Mouse (Mus musculus): ENCODE data around the gene Lrrc4c. TPM values are rescaled to one million over a fixed set of nuclear protein-coding genes. Genes with fewer than 3 reads are reported as not detected.

Lrrc4c gene
- polyA plus RNA-seq, 1 experiment = 0.06 TPM

DNA sequence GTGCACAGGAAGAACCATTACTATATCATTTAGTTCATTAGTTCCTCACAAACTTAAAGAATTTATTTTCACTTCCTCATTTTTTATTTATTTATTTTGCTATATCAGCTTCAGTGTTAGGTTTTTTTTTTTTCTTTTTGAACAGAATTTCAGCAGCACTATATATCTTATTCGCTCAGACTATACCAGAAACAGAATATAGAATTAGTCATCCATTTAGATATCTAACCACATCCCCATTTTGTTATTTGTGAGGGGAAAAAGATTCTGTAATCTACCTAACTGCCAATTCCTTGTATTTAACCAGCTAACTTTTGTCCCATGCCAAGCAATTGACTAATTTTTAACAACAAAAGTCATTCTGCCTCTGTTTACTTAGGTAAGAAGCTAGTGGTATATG is 1300.6 kb downstream of the Lrrc4c start:
- Histone ChIP-seq H3K4me3 (ENCODE audit: control insufficient read depth, low read depth, low read length) (no peak overlapping the region), H3K27me3 (ENCODE audit: control insufficient read depth, insufficient read depth, low read length) (no peaks in the 10 kb centered on the region), H3K27ac (ENCODE audit: control insufficient read depth, insufficient read depth, low read depth, low read length) (no peak overlapping the region), H3K4me1 (ENCODE audit: control insufficient read depth, insufficient read depth, low read length) (no peaks in the 10 kb centered on the region), H3K36me3 (ENCODE audit: control insufficient read depth, insufficient read depth, low read length) (no peaks in the 10 kb centered on the region)
- TF ChIP-seq POLR2A (IDR thresholded peaks at IDR 0.05; ENCODE audit: control insufficient read depth, low read depth, low read length) (no peak), CTCF (IDR thresholded peaks at IDR 0.05; ENCODE audit: control insufficient read depth, insufficient read depth, insufficient replicate concordance, low read depth, low read length) (no peak)

DNA sequence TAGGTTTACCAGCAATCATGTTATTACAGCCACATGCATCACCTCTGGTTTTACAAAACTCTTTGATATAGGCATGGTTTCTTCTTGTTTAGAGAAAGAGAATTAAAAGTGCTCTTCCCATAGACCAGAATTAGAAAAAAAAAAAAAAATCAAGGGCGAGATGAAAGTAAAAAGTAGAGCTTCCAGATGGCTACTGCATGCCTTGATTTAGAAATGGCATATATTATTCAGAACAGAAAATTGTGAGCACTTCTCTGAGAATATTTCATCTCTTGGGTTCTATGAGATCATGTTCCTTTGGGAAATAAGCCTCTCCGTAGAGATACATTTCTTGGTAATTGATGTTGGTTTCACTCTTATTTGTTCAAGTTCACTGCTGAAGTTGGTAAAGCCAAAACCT is 1322.0 kb downstream of the Lrrc4c start:
- H3K4me1 ChIP-seq (ENCODE audit: control insufficient read depth, insufficient read depth, low read length) = no peaks in the 10 kb centered on the region
- no peaks in the 10 kb centered on the region for H3K27me3 ChIP-seq (ENCODE audit: control insufficient read depth, insufficient read depth, low read length)
- no peak overlapping the region for H3K4me3 ChIP-seq (ENCODE audit: control insufficient read depth, low read depth, low read length)
- H3K36me3 ChIP-seq (ENCODE audit: control insufficient read depth, insufficient read depth, low read length) = no peaks in the 10 kb centered on the region
- TF ChIP-seq POLR2A (IDR thresholded peaks at IDR 0.05; ENCODE audit: control insufficient read depth, low read depth, low read length) (no peak), CTCF (IDR thresholded peaks at IDR 0.05; ENCODE audit: control insufficient read depth, insufficient read depth, insufficient replicate concordance, low read depth, low read length) (no peak)
- H3K27ac ChIP-seq (ENCODE audit: control insufficient read depth, insufficient read depth, low read depth, low read length) = no peak overlapping the region

GRCm38 (mm10) chr2:97641661-97642060 is 1323.7 kb downstream of the Lrrc4c start:
- H3K27me3 ChIP-seq (ENCODE audit: control insufficient read depth, insufficient read depth, low read length) = no peaks in the 10 kb centered on the region
- H3K4me3 ChIP-seq (ENCODE audit: control insufficient read depth, low read depth, low read length) = no peak overlapping the region
- H3K36me3 ChIP-seq (ENCODE audit: control insufficient read depth, insufficient read depth, low read length) = no peaks in the 10 kb centered on the region
- no peaks in the 10 kb centered on the region for H3K4me1 ChIP-seq (ENCODE audit: control insufficient read depth, insufficient read depth, low read length)
- H3K27ac ChIP-seq (ENCODE audit: control insufficient read depth, insufficient read depth, low read depth, low read length) = no peak overlapping the region
- no peak for TF ChIP-seq CTCF (IDR thresholded peaks at IDR 0.05; ENCODE audit: control insufficient read depth, insufficient read depth, insufficient replicate concordance, low read depth, low read length)
- no peak for TF ChIP-seq POLR2A (IDR thresholded peaks at IDR 0.05; ENCODE audit: control insufficient read depth, low read depth, low read length)

DNA sequence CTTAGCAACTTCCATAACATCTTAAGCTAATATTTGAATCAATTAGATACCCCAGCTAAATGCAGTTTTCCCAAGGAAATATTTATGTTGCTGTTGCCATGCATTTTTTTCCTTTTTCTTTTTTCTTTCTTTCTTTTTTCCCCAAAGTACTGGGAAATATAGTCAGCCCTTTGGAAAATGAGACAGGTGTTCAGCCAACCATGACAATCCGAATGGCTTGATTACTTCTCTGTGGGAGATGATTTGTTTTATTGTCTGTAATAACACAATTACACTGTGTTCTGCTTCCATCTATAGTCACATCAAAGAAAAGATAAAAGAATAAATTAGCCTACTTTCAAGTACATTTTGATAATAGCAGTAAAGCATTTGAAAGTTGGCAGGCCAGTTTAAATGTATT is 1334.7 kb downstream of the Lrrc4c start:
- no peaks in the 10 kb centered on the region for H3K36me3 ChIP-seq (ENCODE audit: control insufficient read depth, insufficient read depth, low read length)
- no peak for TF ChIP-seq POLR2A (IDR thresholded peaks at IDR 0.05; ENCODE audit: control insufficient read depth, low read depth, low read length)
- no peak for TF ChIP-seq CTCF (IDR thresholded peaks at IDR 0.05; ENCODE audit: control insufficient read depth, insufficient read depth, insufficient replicate concordance, low read depth, low read length)
- no peak overlapping the region for H3K4me3 ChIP-seq (ENCODE audit: control insufficient read depth, low read depth, low read length)
- H3K27me3 ChIP-seq (ENCODE audit: control insufficient read depth, insufficient read depth, low read length) = no peaks in the 10 kb centered on the region
- no peaks in the 10 kb centered on the region for H3K4me1 ChIP-seq (ENCODE audit: control insufficient read depth, insufficient read depth, low read length)
- H3K27ac ChIP-seq (ENCODE audit: control insufficient read depth, insufficient read depth, low read depth, low read length) = no peak overlapping the region
